Mouse (Mus musculus): Measurements from ENCODE around the gene Prkar1b. TPM values are rescaled to one million over a fixed set of nuclear protein-coding genes. Genes with fewer than 3 reads are reported as not detected.
A peak's percentile ranks its signal among the peaks of the same experiment; 100 is the strongest.

Gene Prkar1b
- polyA plus RNA-seq (2016; fragmentation: Nextera tagmentation; extraction: Ambion mirVana) = 7.4 and 8.3 TPM in 2 replicates

GRCm38 (mm10) chr5:139149681-139150602 is at the start of gene Prkar1b, which contains the start of gene Dnaaf5:
Prkar1b (minus strand) TSS chr5:139150001.
Dnaaf5 (plus strand) TSS chr5:139150223.
- peaks cover 19% of the 10 kb centered on the region for H3K4me1 ChIP-seq
- H3K27ac ChIP-seq = peak within 1 kb of the TSS; percentile 87
- peak; percentile 100 for DNase-seq (ENCODE audit: low spot score)
- no peaks in the 10 kb centered on the region for H3K27me3 ChIP-seq (ENCODE audit: insufficient read depth, poor library complexity, severe bottlenecking)
- H3K9me3 ChIP-seq = no peaks in the 10 kb centered on the region
- H3K36me3 ChIP-seq = peaks cover 36% of the 10 kb centered on the region
- whole genome bisulfite sequencing = under 1% methylated on average over 87 of the region's 87 CpGs
- H3K4me3 ChIP-seq = peak within 1 kb of the TSS; percentile 94

GRCm38 (mm10) chr5:139199636-139199994 is 49.8 kb upstream of the Prkar1b start:
- H3K27me3 ChIP-seq (ENCODE audit: insufficient read depth, poor library complexity, severe bottlenecking) = no peaks in the 10 kb centered on the region
- 43% methylated on average over 2 of the region's 2 CpGs for WGBS
- no peaks in the 10 kb centered on the region for H3K9me3 ChIP-seq
- peaks cover 32% of the 10 kb centered on the region for H3K4me1 ChIP-seq
- H3K4me3 ChIP-seq = peak overlapping the region; percentile 97
- no peak for DNase-seq (ENCODE audit: low spot score)
- peak overlapping the region; percentile 93 for H3K27ac ChIP-seq
- 0 out of 2 replicates have a peak, but pooled peaks cover 3% of the 10 kb centered on the region for H3K36me3 ChIP-seq

GRCm38 (mm10) chr5:139198779-139199178 is 49.0 kb upstream of the Prkar1b start:
- peak overlapping the region; percentile 42; the same call in 1 of the 2 replicates for H3K27ac ChIP-seq
- no peak for DNase-seq (ENCODE audit: low spot score)
- WGBS = 89% methylated on average over 3 of the region's 3 CpGs

GRCm38 (mm10) chr5:139190958-139191357 is 41.2 kb upstream of the Prkar1b start:
- WGBS = 69% methylated on average over 5 of the region's 5 CpGs
- no peak for DNase-seq (ENCODE audit: low spot score)
- no peaks in the 10 kb centered on the region for H3K4me1 ChIP-seq
- H3K27ac ChIP-seq = no peak overlapping the region
- H3K27me3 ChIP-seq (ENCODE audit: insufficient read depth, poor library complexity, severe bottlenecking) = no peaks in the 10 kb centered on the region
- H3K36me3 ChIP-seq = peaks cover 20% of the 10 kb centered on the region
- H3K9me3 ChIP-seq = no peaks in the 10 kb centered on the region
- no peak overlapping the region for H3K4me3 ChIP-seq

More at GRCm38 (mm10) chr5:139198779-139199178, 49.0 kb upstream of the Prkar1b start:
- H3K27me3 ChIP-seq (ENCODE audit: insufficient read depth, poor library complexity, severe bottlenecking) = no peaks in the 10 kb centered on the region
- H3K4me3 ChIP-seq = no peak overlapping the region
- H3K36me3 ChIP-seq = 0 out of 2 replicates have a peak, but pooled peaks cover 3% of the 10 kb centered on the region
- peaks cover 32% of the 10 kb centered on the region for H3K4me1 ChIP-seq
- H3K9me3 ChIP-seq = no peaks in the 10 kb centered on the region

- Histone ChIP-seq H3K4me3 (no peak overlapping the region), H3K9me3 (no peaks in the 10 kb centered on the region), H3K36me3 (peaks cover 32% of the 10 kb centered on the region), H3K4me1 (no peaks in the 10 kb centered on the region), H3K27ac (no peak overlapping the region), H3K27me3 (ENCODE audit: insufficient read depth, poor library complexity, severe bottlenecking) (no peaks in the 10 kb centered on the region)
- WGBS = 90% methylated on average over 5 of the region's 5 CpGs
- DNase-seq (ENCODE audit: low spot score) = no peak
Observed at GRCm38 (mm10) chr5:139189726-139190125, 39.9 kb upstream of the Prkar1b start.

- no peak for DNase-seq (ENCODE audit: low spot score)
- Histone ChIP-seq H3K9me3 (no peaks in the 10 kb centered on the region), H3K27me3 (ENCODE audit: insufficient read depth, poor library complexity, severe bottlenecking) (no peaks in the 10 kb centered on the region), H3K36me3 (peaks cover 78% of the 10 kb centered on the region), H3K4me3 (no peak overlapping the region), H3K4me1 (no peaks in the 10 kb centered on the region), H3K27ac (no peak overlapping the region)
- 85% methylated on average over 4 of the region's 4 CpGs for WGBS
Observed at GRCm38 (mm10) chr5:139184897-139185296, 35.1 kb upstream of the Prkar1b start.

- Histone ChIP-seq H3K4me3 (no peak overlapping the region), H3K27me3 (ENCODE audit: insufficient read depth, poor library complexity, severe bottlenecking) (no peaks in the 10 kb centered on the region), H3K27ac (no peak overlapping the region), H3K4me1 (no peaks in the 10 kb centered on the region), H3K36me3 (peaks cover 86% of the 10 kb centered on the region), H3K9me3 (no peaks in the 10 kb centered on the region)
- DNase-seq (ENCODE audit: low spot score) = no peak
- 91% methylated on average over 9 of the region's 9 CpGs for WGBS
Observed at GRCm38 (mm10) chr5:139183601-139184000, 33.8 kb upstream of the Prkar1b start.

GRCm38 (mm10) chr5:139183131-139183530 is 33.3 kb upstream of the Prkar1b start:
- WGBS = 82% methylated on average over 2 of the region's 2 CpGs
- peaks cover 91% of the 10 kb centered on the region for H3K36me3 ChIP-seq
- H3K4me3 ChIP-seq = no peak overlapping the region
- no peaks in the 10 kb centered on the region for H3K9me3 ChIP-seq
- DNase-seq (ENCODE audit: low spot score) = no peak
- H3K27ac ChIP-seq = no peak overlapping the region
- no peaks in the 10 kb centered on the region for H3K27me3 ChIP-seq (ENCODE audit: insufficient read depth, poor library complexity, severe bottlenecking)
- H3K4me1 ChIP-seq = no peaks in the 10 kb centered on the region

GRCm38 (mm10) chr5:139178895-139179631 is 29.3 kb upstream of the Prkar1b start:
- H3K4me1 ChIP-seq = peaks cover 10% of the 10 kb centered on the region; the same call in 1 of the 2 replicates
- peak; percentile 87 for DNase-seq (ENCODE audit: low spot score)
- no peak overlapping the region for H3K27ac ChIP-seq
- H3K27me3 ChIP-seq (ENCODE audit: insufficient read depth, poor library complexity, severe bottlenecking) = no peaks in the 10 kb centered on the region
- H3K9me3 ChIP-seq = no peaks in the 10 kb centered on the region
- H3K4me3 ChIP-seq = no peak overlapping the region
- H3K36me3 ChIP-seq = peaks cover 87% of the 10 kb centered on the region
- 28% methylated on average over 11 of the region's 11 CpGs for WGBS

GRCm38 (mm10) chr5:139174556-139175547 is 25.1 kb upstream of the Prkar1b start:
- Histone ChIP-seq H3K4me1 (peaks cover 12% of the 10 kb centered on the region; the same call in 1 of the 2 replicates), H3K27me3 (ENCODE audit: insufficient read depth, poor library complexity, severe bottlenecking) (no peaks in the 10 kb centered on the region), H3K4me3 (no peak overlapping the region), H3K36me3 (peaks cover 84% of the 10 kb centered on the region), H3K27ac (no peak overlapping the region), H3K9me3 (no peaks in the 10 kb centered on the region)
- no peak for DNase-seq (ENCODE audit: low spot score)
- 79% methylated on average over 10 of the region's 10 CpGs for WGBS

- no peaks in the 10 kb centered on the region for H3K9me3 ChIP-seq
- no peak overlapping the region for H3K4me3 ChIP-seq
- H3K36me3 ChIP-seq = peaks cover 77% of the 10 kb centered on the region
- no peaks in the 10 kb centered on the region for H3K27me3 ChIP-seq (ENCODE audit: insufficient read depth, poor library complexity, severe bottlenecking)
- WGBS = 68% methylated on average over 10 of the region's 10 CpGs
- H3K27ac ChIP-seq = peak overlapping the region; percentile 49; the same call in 1 of the 2 replicates
- peaks cover 12% of the 10 kb centered on the region; the same call in 1 of the 2 replicates for H3K4me1 ChIP-seq
- DNase-seq (ENCODE audit: low spot score) = no peak
Observed at GRCm38 (mm10) chr5:139174141-139174540, 24.3 kb upstream of the Prkar1b start.

GRCm38 (mm10) chr5:139171929-139172328 is 22.1 kb upstream of the Prkar1b start:
- peaks cover 82% of the 10 kb centered on the region for H3K36me3 ChIP-seq
- H3K27me3 ChIP-seq (ENCODE audit: insufficient read depth, poor library complexity, severe bottlenecking) = no peaks in the 10 kb centered on the region
- no peak overlapping the region for H3K4me3 ChIP-seq
- H3K27ac ChIP-seq = no peak overlapping the region
- peaks cover 15% of the 10 kb centered on the region for H3K4me1 ChIP-seq
- H3K9me3 ChIP-seq = no peaks in the 10 kb centered on the region
- no peak for DNase-seq (ENCODE audit: low spot score)
- WGBS = 89% methylated on average over 4 of the region's 4 CpGs
